Mouse (Mus musculus) liver, adult (tissue): ENCODE data around the gene Gm29427.

Experiments used
- GATA4 ChIP-seq: IDR thresholded peaks from 2 replicates; pipeline ENCODE4 v1.6.1; 2014; ENCODE audit warnings: mild to moderate bottlenecking, low read length; ENCODE audit not compliant: insufficient replicate concordance

The Gm29427 gene

DNA sequence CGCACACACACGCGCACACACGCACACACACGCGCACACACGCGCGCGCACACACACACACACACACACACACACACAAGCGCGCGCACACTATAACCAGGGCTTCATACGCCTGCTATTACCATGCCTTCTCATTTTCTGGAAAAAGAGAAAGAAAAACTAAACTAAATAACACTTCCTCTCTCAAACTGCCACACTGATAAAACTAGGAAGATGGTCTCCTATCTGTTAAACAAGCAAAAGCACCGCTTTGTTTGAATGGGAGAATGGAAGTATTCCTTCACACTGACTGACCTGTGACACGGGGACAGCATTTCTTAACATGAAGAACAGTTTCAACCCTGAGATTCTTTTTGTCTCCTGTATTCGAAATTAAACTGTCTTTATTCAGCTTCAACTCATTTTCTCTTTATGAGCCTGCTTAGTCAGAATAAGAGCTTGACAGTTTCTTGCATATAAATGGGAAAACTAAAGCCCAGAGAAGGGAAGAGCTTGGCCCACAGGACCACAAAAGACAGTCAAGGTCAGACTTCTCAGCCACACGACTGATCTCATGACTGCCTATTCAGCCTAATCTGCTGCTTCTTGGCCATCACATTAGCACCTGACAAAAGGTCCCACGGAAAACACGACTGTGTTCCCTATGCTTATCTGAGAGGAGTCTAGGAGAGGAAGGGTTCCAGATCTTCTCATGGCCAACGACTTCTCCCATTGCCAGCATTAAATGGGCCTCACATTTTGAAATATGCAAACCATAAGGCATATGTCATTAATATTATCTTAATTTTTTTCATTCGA, 5.1 kb downstream of the Gm29427 start:
- no peak for TF ChIP-seq GATA4

DNA sequence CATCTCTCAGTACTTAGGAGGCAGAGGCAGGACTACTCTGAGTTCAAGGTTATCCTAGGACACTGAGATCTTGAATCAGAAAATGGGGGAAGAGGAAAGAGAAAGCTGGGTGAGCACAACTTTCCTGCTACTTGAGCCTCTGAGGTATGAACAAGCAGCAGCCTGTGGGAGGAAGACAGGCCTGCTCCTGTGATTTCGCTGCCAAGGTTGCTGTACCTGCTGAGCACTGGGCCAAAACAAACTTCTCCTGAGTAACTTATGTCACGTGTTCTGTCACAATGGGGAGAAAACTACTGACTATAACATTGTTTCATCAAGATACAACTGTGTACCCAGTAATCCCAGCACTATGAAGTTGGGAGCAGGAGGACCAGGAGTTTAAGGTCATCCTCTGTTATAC, 12.0 kb downstream of the Gm29427 start:
- TF ChIP-seq GATA4, result no peak

DNA sequence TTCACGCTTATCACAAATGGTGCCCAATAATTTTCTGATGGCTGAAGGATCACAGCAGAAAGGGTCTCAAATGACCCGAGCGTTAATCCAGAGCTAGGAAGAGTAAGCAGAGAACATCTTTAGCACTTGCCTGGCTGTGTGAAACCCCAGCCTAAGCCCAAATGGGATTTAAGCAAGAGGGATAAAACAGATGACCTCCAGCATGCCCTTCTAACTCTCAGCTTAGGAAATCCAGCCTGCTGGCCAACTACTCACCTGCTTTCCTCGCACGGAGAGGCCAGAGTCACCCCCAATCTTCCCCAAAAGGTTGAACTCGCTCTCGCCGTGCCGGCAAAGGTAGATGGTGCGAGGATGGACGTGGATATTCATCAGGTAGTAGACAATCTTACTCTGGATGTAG, 13.6 kb downstream of the Gm29427 start:
- TF ChIP-seq GATA4, result no peak

DNA sequence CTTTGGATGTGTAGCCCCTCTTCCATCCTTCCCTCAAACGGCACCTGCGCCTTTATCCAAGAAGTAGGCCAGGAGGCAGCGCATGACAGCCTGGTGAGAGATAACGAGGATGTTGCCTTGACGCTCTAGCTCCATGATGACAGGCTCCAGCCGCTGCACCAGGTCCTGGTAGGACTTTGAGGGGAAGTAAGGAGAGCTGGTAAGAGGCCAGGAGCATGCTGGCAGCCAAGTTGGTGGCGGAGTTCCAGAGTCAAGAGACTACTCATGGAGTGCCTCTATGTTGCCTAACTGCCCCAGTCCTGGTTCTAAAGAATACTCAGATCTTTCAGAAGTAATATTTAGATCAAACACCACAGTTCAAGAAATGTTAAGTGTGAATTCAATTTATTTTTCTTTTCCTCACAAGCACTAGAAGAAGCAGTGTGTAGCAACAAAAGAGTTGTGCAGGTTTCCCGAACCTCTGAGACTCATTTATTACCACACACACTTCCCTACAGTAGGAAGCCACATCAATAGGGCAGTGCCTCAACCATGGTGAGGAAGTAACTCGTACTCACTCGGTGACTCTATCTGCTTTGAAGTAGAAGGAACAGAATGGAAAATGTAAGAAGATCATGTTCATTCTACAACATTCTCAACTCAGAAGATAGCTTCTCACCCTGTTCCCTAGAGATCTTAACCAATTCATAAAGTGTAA, 15.5 kb downstream of the Gm29427 start:
- TF ChIP-seq GATA4, result no peak

DNA sequence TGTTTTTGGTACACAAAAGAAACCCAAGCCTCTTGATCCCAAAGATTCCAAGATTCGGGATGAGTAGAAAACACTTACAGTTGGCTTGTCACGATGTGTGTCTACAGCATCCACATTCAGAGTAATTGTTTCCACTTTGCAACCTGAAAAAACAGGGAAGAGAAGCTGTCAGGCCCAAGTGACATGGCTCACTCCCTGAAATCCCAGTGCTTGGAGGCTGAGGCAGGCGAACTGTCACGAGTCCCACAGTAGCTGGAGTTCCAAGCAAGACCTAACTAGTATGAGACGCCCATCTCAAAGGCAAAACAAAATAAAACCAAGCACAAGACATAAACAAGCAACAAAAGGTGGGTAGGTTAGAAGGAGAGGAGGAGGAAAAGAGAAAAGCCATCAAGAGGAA, 17.0 kb downstream of the Gm29427 start:
- no peak for TF ChIP-seq GATA4

DNA sequence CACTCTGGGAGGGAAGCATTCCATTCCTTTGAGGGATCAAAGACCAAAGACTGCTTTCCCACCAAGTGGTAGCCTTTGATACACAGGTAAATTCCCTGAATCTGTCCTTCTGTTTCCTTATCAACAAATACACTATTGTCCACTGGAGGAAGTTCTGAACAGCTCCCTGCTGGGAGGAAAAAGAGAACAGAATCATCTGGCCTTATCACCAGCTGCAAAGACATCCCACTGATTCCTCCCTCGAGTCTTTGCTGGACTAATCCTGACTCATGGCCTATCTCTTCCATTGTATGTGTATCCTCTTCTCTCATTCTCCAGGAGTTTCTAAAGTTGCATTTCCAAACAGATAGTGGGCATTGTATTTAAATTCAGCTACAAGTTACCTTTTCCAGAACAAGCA, 31.7 kb downstream of the Gm29427 start:
- TF ChIP-seq GATA4, result no peak

DNA sequence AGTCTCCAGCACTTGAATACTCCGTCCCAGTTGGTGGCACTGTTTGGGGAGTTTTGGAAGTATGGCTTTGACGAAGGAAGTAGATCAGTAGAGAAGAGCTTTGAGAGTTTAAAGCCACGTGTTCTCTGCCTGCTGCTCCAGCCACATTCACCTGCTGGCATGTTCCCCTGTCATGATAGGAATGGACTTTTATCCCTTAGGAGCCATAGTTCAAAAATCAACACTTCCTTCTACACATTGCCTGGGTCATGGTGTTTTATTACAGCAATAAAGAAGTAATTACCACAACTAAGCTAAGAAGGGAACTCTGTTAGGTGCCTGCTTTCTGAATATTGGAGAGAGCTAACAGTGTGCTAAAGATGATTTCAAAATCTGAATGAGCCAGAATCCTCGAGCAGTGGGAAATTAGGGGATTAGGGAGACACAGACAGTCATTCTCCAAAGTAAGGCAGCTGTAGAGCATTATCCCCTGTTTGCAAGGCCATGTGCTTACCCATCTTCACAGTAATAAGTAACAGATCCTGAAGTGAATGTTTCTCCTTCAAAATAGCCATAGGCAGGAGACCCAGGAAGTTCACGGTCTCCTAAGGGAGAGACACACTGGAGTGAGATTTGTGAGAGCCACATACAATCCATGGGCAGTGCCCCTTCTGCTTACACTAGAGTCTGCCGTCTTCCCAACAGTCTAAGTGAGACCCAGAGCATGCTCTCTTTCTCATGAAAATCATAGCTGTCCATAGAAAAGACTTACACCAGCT, 33.8 kb downstream of the Gm29427 start:
- TF ChIP-seq GATA4, result no peak

DNA sequence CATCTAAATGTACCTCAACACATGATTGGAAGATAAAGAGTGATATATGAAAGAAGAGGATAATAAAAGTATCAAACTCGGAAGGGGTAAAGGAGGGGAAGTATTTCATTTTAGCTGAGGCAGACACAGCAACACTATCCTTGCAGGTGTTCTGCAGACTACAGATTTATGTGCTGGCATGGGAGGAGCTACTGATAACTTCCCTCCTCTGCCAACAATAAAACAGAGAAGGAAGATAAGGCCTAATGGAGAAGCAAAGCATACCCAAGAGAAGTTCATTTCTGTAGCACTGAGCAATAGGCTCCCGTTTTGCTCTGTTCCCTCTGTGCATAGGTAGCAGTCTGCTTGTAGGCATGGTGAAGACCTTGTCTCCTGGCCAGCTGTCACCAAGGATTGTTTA, 34.5 kb downstream of the Gm29427 start:
- TF ChIP-seq GATA4, result no peak

DNA sequence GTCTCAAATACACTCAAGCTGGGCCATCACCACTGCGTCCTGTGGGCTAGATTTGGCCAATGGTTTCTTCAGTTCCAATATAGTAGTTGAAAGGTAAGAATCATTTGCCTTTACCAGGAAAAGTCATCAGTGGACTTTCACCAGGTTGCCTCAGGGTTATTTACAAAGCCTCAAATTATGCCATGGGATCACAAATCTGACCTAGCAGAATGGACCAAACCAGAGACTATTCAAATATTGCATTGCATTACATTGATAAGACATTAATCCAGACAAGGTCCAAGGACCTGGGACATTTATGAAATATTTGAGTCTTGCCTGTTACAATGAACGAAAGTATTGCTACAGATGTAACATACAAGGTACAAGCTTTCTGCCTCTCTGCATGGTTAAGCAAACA, 37.0 kb downstream of the Gm29427 start:
- peak; percentile 93; the same call in 1 of the 2 replicates for TF ChIP-seq GATA4

DNA sequence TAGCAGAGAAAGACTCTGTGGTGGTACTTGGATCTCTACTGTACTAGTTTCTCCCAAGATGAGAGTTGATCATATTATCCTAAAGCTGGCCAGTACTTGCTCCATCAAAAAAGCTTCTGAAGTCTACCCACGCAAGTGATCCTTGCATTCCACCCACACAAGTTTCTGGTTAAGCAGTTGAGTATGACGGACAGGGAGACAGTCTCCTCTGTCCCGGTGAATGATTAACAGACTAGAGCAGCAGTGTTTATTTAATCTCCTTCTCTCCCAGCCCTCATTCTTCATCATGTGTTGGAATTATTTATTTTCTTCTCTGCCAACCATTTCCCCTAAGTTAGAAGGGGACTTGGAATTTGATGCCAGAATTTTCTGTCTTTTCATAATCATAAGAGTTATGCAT, 54.1 kb downstream of the Gm29427 start, which contains the start of gene C4bp:
Gene C4bp (minus strand): TSS at position 179 of the 400 bp plus-strand sequence.
- no peak for TF ChIP-seq GATA4

DNA sequence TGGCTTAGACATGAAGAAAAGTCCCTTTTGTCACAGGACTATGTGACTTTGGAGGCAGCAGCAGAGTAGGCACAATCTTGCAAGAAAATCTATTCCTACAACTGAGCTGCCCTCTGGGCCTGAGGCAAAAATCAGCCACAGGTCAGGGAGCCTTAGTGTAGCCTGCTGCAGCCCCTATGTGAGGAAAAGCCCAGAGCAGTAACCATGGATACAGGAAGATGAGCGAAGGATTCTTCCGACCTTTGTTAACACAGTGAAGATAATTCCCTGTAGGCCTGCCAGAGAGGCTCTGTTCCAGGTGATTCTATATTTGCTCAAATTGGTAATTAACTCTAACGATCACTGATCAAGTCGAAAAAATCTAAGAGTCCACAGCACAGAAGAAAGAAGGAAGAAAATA, 71.5 kb downstream of the Gm29427 start:
- no peak for TF ChIP-seq GATA4

DNA sequence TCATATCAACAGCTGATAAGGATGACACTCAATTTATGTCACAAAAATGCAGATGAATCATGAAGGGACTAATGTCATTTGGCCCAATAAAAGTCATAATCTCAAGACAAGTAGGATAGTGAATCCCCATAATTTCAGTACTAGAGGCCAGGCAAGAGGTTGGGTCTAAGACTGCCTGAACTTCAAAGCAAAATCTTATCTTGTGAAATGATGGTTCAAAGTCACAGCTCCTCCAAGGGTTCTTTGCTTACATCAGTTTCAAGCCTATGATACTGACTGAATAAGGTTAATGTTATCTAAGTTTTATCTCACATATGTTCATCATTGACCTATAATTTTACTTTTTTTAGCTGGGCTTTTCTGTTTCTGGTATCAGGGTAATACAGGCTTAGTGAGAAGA, 74.6 kb downstream of the Gm29427 start:
- no peak for TF ChIP-seq GATA4

DNA sequence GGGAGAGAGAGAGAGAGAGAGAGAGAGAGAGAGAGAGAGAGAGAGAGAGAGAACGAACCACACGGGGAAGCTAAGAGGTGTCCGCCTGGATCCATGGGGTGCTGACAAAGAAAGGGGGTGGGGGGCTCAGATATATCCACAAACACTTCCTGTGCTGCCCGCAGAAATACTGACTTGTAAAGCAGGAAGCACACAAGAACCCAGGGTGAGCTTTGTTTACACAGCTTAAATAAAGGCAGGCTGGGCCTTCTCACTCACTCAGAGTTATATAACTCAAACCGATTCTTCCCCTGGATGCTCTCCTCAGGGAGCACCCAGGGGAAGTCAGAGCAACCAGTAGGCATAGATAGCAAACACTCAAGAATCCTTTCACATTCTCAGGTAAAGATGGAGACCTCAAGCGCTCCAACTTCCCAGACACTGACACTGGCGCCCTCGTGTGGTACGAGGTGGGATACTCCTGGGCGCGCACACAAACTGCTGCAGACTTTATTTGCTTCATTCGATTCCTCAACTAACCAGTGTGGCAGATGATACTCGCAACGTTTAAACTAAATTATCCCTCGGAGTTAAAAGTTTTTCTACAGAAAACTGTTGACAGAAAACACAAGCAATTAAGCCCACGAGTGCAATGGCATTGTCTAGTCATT, 81.7 kb downstream of the Gm29427 start:
- no peak for TF ChIP-seq GATA4

DNA sequence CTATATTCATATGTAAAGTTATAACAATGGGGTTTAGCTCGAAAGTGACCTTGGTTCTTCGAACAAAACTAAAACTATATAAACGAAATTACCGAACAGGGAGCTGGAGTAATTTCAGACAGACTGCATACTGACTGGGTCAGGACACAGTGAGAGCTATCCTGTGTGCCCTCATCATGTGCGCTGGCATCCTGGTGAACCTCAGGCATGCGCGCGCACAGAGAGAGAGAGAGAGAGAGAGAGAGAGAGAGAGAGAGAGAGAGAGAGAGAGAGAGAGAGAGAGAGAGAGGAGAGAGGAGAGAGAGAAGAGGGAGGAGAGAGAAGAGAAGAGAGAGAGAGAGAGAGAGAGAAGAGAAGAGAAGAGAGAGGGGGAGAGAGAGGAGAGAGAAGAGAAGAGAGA, 82.3 kb downstream of the Gm29427 start:
- TF ChIP-seq GATA4, result no peak

DNA sequence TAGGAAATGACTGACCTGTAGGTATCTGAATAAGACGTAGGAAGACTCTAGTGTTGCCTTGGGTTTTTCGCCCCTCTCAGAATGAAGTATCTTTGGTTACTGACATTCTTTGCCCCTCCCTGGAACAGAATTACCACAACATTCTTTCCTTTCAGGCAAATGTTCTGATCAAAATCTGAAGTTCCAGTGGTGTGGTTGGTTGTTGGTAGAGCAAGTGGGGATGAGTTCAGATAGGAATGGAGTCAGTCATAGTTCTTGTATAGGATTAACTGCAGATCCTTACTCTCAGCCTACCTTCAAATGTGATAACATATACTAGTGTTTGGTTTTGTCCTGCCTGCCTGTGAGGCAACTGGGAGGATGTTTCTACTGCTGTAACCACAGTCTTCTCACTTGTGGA, 86.1 kb downstream of the Gm29427 start, which contains the start of gene Zp3r:
Gene Zp3r (minus strand): TSS at position 101 of the 400 bp plus-strand sequence.
- TF ChIP-seq GATA4, result no peak
